Mouse (Mus musculus) kidney, embryonic 14.5 days (tissue): ENCODE measurements around the gene Ntf3. TPM values are rescaled to one million over a fixed set of nuclear protein-coding genes. Genes with fewer than 3 reads are reported as not detected.

Experiments used
- ATAC-seq: fragments of 200-750 bp; cut with Nextera tagmentation; 2 replicates; pipeline ENCODE4 v1.8.0; 2017; ENCODE audit warnings: moderate number of reproducible peaks, mild to moderate bottlenecking, moderate TSS enrichment, moderate library complexity; ENCODE audit not compliant: low FRiP score, low TSS enrichment
- H3K27ac ChIP-seq: fragments of 300-500 bp; sonication (generic); 2 replicates; pipeline ENCODE4 v1.5.1; 2014; ENCODE audit warnings: low read depth, mild to moderate bottlenecking, low read length, moderate library complexity, mixed read lengths
- H3K27me3 ChIP-seq: fragments of 300-500 bp; sonication (generic); 2 replicates; pipeline ENCODE4 v1.6.1; 2014; ENCODE audit warnings: mild to moderate bottlenecking, low read length; ENCODE audit not compliant: control insufficient read depth, insufficient read depth
- H3K36me3 ChIP-seq: fragments of 300-500 bp; sonication (generic); 2 replicates; pipeline ENCODE4 v1.6.1; 2014; ENCODE audit warnings: low read length, mixed read lengths; ENCODE audit not compliant: control insufficient read depth, insufficient read depth
- H3K4me1 ChIP-seq: fragments of 300-500 bp; sonication (generic); 2 replicates; pipeline ENCODE4 v1.6.1; 2014; ENCODE audit warnings: low read length, mixed read lengths; ENCODE audit not compliant: control insufficient read depth, insufficient read depth
- H3K4me2 ChIP-seq: fragments of 300-500 bp; sonication (generic); replicated peaks from 2 replicates; pipeline ENCODE4 v1.6.1; 2014; ENCODE audit warnings: low read depth, mild to moderate bottlenecking, low read length
- H3K4me3 ChIP-seq: fragments of 300-500 bp; sonication (generic); 2 replicates; pipeline ENCODE4 v1.5.1; 2014; ENCODE audit warnings: mild to moderate bottlenecking, low read length
- H3K9ac ChIP-seq: fragments of 300-500 bp; sonication (generic); 2 replicates; pipeline ENCODE4 v1.6.1; 2014; ENCODE audit warnings: low read depth, mild to moderate bottlenecking, low read length, moderate library complexity
- H3K9me3 ChIP-seq: fragments of 300-500 bp; sonication (generic); 2 replicates; pipeline ENCODE4 v1.6.1; 2016; ENCODE audit warnings: low read length; ENCODE audit not compliant: control insufficient read depth
- WGBS: fragments of 180-500 bp; shearing (Covaris S2); extraction: QIAGEN DNeasy Blood & Tissue Kit; methylation state at CpG from one replicate; pipeline ENCODE4 v1.1.7; 2014; 5-methylcytosine and 5-hydroxymethylcytosine counted together
- polyA plus RNA-seq: library from polyadenylated mRNA; unstranded; fragments of >200 nt; fragmentation: Nextera tagmentation; extraction: Ambion mirVana; gene quantifications from 2 replicates; pipeline ENCODE4 v1.2.1, GENCODE M21; 2014

Ntf3 gene
- polyA plus RNA-seq, 1 experiment from 2014 or later, result 20.7 TPM

GRCm38 (mm10) chr6:126114934-126115633 is 51.6 kb downstream of the Ntf3 start:
- Histone ChIP-seq H3K27me3 (no peaks in the 10 kb centered on the region), H3K9me3 (no peaks in the 10 kb centered on the region), H3K36me3 (0 out of 2 replicates have a peak, but pooled peaks cover 2% of the 10 kb centered on the region), H3K4me1 (peaks cover 38% of the 10 kb centered on the region), H3K9ac (no peak overlapping the region), H3K4me2 (no peak overlapping the region), H3K4me3 (no peak overlapping the region), H3K27ac (peak overlapping the region; percentile 87)
- ATAC-seq, result peak; percentile 76
- 35% methylated on average over 10 of the region's 10 CpGs for WGBS

- Histone ChIP-seq H3K4me2 (no peak overlapping the region), H3K27me3 (no peaks in the 10 kb centered on the region), H3K4me3 (no peak overlapping the region), H3K27ac (no peak overlapping the region), H3K4me1 (peaks cover 35% of the 10 kb centered on the region), H3K9ac (no peak overlapping the region), H3K9me3 (no peaks in the 10 kb centered on the region), H3K36me3 (peaks cover 2% of the 10 kb centered on the region; the same call in 1 of the 2 replicates)
- 35% methylated on average over 15 of the region's 15 CpGs for WGBS
- ATAC-seq, result peak; percentile 68
Measured at GRCm38 (mm10) chr6:126110892-126111835, 55.5 kb downstream of the Ntf3 start.

- H3K4me1 ChIP-seq, result peaks cover 17% of the 10 kb centered on the region
- H3K9me3 ChIP-seq, result no peaks in the 10 kb centered on the region
- H3K4me3 ChIP-seq, result no peak overlapping the region
- H3K36me3 ChIP-seq, result peaks cover 2% of the 10 kb centered on the region; the same call in 1 of the 2 replicates
- no peaks in the 10 kb centered on the region for H3K27me3 ChIP-seq
- no peak overlapping the region for H3K4me2 ChIP-seq
- H3K9ac ChIP-seq, result no peak overlapping the region
- 73% methylated on average over 5 of the region's 5 CpGs for WGBS
- ATAC-seq, result no peak
- no peak overlapping the region for H3K27ac ChIP-seq
Measured at GRCm38 (mm10) chr6:126109184-126109583, 57.5 kb downstream of the Ntf3 start.

- no peak for ATAC-seq
- H3K27me3 ChIP-seq, result no peaks in the 10 kb centered on the region
- H3K4me1 ChIP-seq, result peaks cover 18% of the 10 kb centered on the region
- WGBS, result 68% methylated on average over 2 of the region's 2 CpGs
- H3K9ac ChIP-seq, result no peak overlapping the region
- no peak overlapping the region for H3K4me3 ChIP-seq
- no peaks in the 10 kb centered on the region for H3K9me3 ChIP-seq
- no peak overlapping the region for H3K4me2 ChIP-seq
- H3K27ac ChIP-seq, result no peak overlapping the region
- H3K36me3 ChIP-seq, result peaks cover 2% of the 10 kb centered on the region; the same call in 1 of the 2 replicates
Measured at GRCm38 (mm10) chr6:126108771-126109170, 57.9 kb downstream of the Ntf3 start.

GRCm38 (mm10) chr6:126107398-126107797 is 59.3 kb downstream of the Ntf3 start:
- Histone ChIP-seq H3K4me2 (no peak overlapping the region), H3K9me3 (no peaks in the 10 kb centered on the region), H3K9ac (no peak overlapping the region), H3K36me3 (no peaks in the 10 kb centered on the region; the same call in 1 of the 2 replicates), H3K4me1 (peaks cover 23% of the 10 kb centered on the region), H3K27ac (no peak overlapping the region), H3K4me3 (no peak overlapping the region), H3K27me3 (no peaks in the 10 kb centered on the region)
- WGBS, result 67% methylated on average over 2 of the region's 2 CpGs
- no peak for ATAC-seq

GRCm38 (mm10) chr6:126106798-126107173 is 59.9 kb downstream of the Ntf3 start:
- peaks cover 23% of the 10 kb centered on the region for H3K4me1 ChIP-seq
- H3K9me3 ChIP-seq, result no peaks in the 10 kb centered on the region
- H3K27ac ChIP-seq, result no peak overlapping the region
- no peak overlapping the region for H3K9ac ChIP-seq
- H3K4me3 ChIP-seq, result no peak overlapping the region
- no peak for ATAC-seq
- peaks cover 3% of the 10 kb centered on the region; the same call in 1 of the 2 replicates for H3K36me3 ChIP-seq
- H3K27me3 ChIP-seq, result no peaks in the 10 kb centered on the region
- no peak overlapping the region for H3K4me2 ChIP-seq
- WGBS, result 73% methylated on average over 2 of the region's 2 CpGs

- Histone ChIP-seq H3K4me3 (no peak overlapping the region), H3K9ac (no peak overlapping the region), H3K36me3 (peaks cover 4% of the 10 kb centered on the region; the same call in 1 of the 2 replicates), H3K4me2 (no peak overlapping the region), H3K9me3 (no peaks in the 10 kb centered on the region), H3K27ac (no peak overlapping the region), H3K4me1 (peaks cover 19% of the 10 kb centered on the region), H3K27me3 (no peaks in the 10 kb centered on the region)
- ATAC-seq, result no peak
- 78% methylated on average over 7 of the region's 7 CpGs for WGBS
Measured at GRCm38 (mm10) chr6:126106051-126106797, 60.5 kb downstream of the Ntf3 start.

GRCm38 (mm10) chr6:126105083-126105740 is 61.5 kb downstream of the Ntf3 start:
- peaks cover 16% of the 10 kb centered on the region; the same call in 1 of the 2 replicates for H3K4me1 ChIP-seq
- H3K36me3 ChIP-seq, result peaks cover 9% of the 10 kb centered on the region; the same call in 1 of the 2 replicates
- H3K4me3 ChIP-seq, result no peak overlapping the region
- H3K4me2 ChIP-seq, result no peak overlapping the region
- no peaks in the 10 kb centered on the region for H3K9me3 ChIP-seq
- H3K9ac ChIP-seq, result no peak overlapping the region
- no peaks in the 10 kb centered on the region for H3K27me3 ChIP-seq
- no peak overlapping the region for H3K27ac ChIP-seq
- 79% methylated on average over 12 of the region's 12 CpGs for WGBS
- no peak for ATAC-seq
